8 mouse cellular contexts compared by ENCODE assay signal in the genomic region with DNA sequence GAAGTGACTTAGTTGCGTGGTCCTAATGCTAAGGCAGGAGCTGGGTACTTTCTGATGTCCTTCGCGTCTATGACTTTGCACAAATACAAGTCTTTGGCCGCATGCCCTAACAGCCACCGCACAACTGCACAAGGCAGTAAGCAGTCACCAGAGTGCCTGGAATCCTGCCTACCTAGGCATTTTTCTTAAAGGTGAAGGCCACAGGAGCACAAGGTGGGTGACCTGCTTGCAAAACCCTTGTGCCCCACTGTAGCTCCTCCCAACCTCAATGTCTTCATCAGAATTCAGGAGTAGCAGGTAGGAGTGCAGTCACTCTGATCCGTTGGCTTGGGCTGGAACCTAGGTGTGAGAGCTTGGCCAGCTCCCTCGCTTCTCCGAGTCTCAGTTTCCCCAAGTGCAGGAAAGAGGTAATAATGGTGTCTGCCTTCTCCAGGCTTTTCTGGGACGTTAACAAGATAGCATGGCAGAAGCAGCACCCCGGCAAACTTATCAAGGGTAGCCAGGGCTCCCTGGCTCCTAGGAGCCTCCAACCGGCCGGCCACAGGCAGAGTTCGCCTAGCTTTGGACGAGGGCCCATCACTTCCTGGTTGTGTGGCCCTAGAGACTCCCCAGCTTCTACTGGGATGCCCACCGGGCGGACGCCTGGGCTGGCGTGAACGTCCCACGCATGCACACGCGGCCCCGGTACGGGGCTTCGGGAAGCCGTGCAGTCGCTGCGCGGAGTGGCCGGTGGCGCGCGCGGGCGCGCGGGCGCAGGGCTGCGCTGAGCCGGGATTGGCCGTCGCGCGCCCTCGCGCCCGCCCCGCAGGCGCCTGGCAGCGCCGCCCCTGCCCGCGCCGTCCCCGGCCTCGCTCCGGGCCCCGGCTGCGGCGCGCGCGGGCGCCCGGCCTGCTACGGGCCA. TPM values are rescaled to one million over a fixed set of nuclear protein-coding genes. Genes with fewer than 3 reads are reported as not detected.
DNase-seq lines count a peak whose midpoint lies in the region; ATAC-seq and TF ChIP-seq lines count a peak whose summit lies in the region.

No protein-coding gene starts in this region.

- DNase-seq in left cerebral cortex, adult 2 months (ENCODE audit: extremely low spot score in 1 of 2, low spot score in 2 of 2): peak; percentile 82
- DNase-seq in left cerebral cortex, adult 8-10 months (ENCODE audit: low spot score in 2 of 2): no peak
- DNase-seq in cerebellum, postnatal 10 days: peak; percentile 86 to 90
- DNase-seq in gastrocnemius, adult 2 months: peak; percentile 92
- DNase-seq in limb, embryonic 10.5 days (ENCODE audit: low spot score): peak; percentile 76
- DNase-seq in midbrain, embryonic 11.5 days (ENCODE audit: low spot score, missing footprints): peak; percentile 98
- DNase-seq in spleen, postnatal 14 days (ENCODE audit: low spot score in 2 of 2): peak; percentile 56 to 69

- no peaks in the 10 kb centered on the region for H3K9me3 ChIP-seq in hindbrain, embryonic 16.5 days (ENCODE audit: control insufficient read depth, low read length)
- no peaks in the 10 kb centered on the region for H3K9me3 ChIP-seq in limb, embryonic 10.5 days (replicated peaks)
- no peaks in the 10 kb centered on the region for H3K9me3 ChIP-seq in midbrain, embryonic 11.5 days (ENCODE audit: control insufficient read depth, low read length)

- intact Hi-C loops in left cerebral cortex, adult 2 months (cut with DNase I): loop anchor here (5.0 kb wide), 1 partner anchor 37 kb away; a partner anchor contains a TSS
- intact Hi-C loops in gastrocnemius, adult 2 months (cut with DNase I): no loop called here

- peak; percentile 95 for ATAC-seq in hindbrain, embryonic 16.5 days
- peak; percentile 88 for ATAC-seq in midbrain, embryonic 11.5 days (ENCODE audit: low FRiP score)

- 7% methylated on average over 39 of the region's 66 CpGs for WGBS in hindbrain, embryonic 16.5 days
- WGBS in limb, embryonic 10.5 days: 16% methylated on average over 66 of the region's 66 CpGs
- 6% methylated on average over 50 of the region's 66 CpGs for WGBS in midbrain, embryonic 11.5 days

- peak overlapping the region; percentile 90 for H3K4me2 ChIP-seq in hindbrain, embryonic 16.5 days (ENCODE audit: low read length)
- H3K4me2 ChIP-seq in midbrain, embryonic 11.5 days: peak overlapping the region; percentile 90

- peak overlapping the region; percentile 99 for H3K9ac ChIP-seq in hindbrain, embryonic 16.5 days (ENCODE audit: low read depth, low read length)
- H3K9ac ChIP-seq in midbrain, embryonic 11.5 days (ENCODE audit: low read length): peak overlapping the region; percentile 92

- H3K27ac ChIP-seq in left cerebral cortex, adult 2 months: peak overlapping the region; percentile 93
- H3K27ac ChIP-seq in gastrocnemius, adult 2 months: peak overlapping the region; percentile 97
- H3K27ac ChIP-seq in hindbrain, embryonic 16.5 days (ENCODE audit: low read depth, low read length): peak overlapping the region; percentile 86
- peak overlapping the region; percentile 94 for H3K27ac ChIP-seq in limb, embryonic 10.5 days
- peak overlapping the region; percentile 53 for H3K27ac ChIP-seq in midbrain, embryonic 11.5 days (ENCODE audit: low read depth, low read length)

- peak overlapping the region; percentile 74 for H3K4me3 ChIP-seq in left cerebral cortex, adult 2 months
- H3K4me3 ChIP-seq in gastrocnemius, adult 2 months: peak overlapping the region; percentile 92
- H3K4me3 ChIP-seq in hindbrain, embryonic 16.5 days (ENCODE audit: low read length): peak overlapping the region; percentile 60
- H3K4me3 ChIP-seq in limb, embryonic 10.5 days: peak overlapping the region; percentile 95
- peak overlapping the region; percentile 95 for H3K4me3 ChIP-seq in midbrain, embryonic 11.5 days (ENCODE audit: low read depth, low read length)

- peaks cover 26% of the 10 kb centered on the region for H3K4me1 ChIP-seq in hindbrain, embryonic 16.5 days (ENCODE audit: control insufficient read depth, insufficient read depth, low read depth, low read length)
- peaks cover 34% of the 10 kb centered on the region for H3K4me1 ChIP-seq in limb, embryonic 10.5 days
- peaks cover 24% of the 10 kb centered on the region for H3K4me1 ChIP-seq in midbrain, embryonic 11.5 days (ENCODE audit: control insufficient read depth, insufficient read depth, low read length)

- peaks cover 10% of the 10 kb centered on the region; the same call in 1 of the 2 replicates for H3K36me3 ChIP-seq in hindbrain, embryonic 16.5 days (ENCODE audit: control insufficient read depth, insufficient read depth, low read length)
- peaks cover 40% of the 10 kb centered on the region for H3K36me3 ChIP-seq in limb, embryonic 10.5 days
- H3K36me3 ChIP-seq in midbrain, embryonic 11.5 days (ENCODE audit: control insufficient read depth, insufficient read depth, low read length): peaks cover 16% of the 10 kb centered on the region

- no peak for TF ChIP-seq CTCF in left cerebral cortex, adult 2 months (IDR thresholded peaks at IDR 0.05)
- TF ChIP-seq CTCF in gastrocnemius, adult 2 months (IDR thresholded peaks at IDR 0.05): no peak

- H3K27me3 ChIP-seq in hindbrain, embryonic 16.5 days (replicated peaks; ENCODE audit: control insufficient read depth, insufficient read depth, low read length): no peaks in the 10 kb centered on the region
- H3K27me3 ChIP-seq in limb, embryonic 10.5 days (ENCODE audit: low read depth, poor library complexity, severe bottlenecking): no peaks in the 10 kb centered on the region
- H3K27me3 ChIP-seq in midbrain, embryonic 11.5 days (ENCODE audit: control insufficient read depth, insufficient read depth, low read length): no peaks in the 10 kb centered on the region

RNA-seq across cellular contexts. Expression of a gene that starts 5.2 kb away (rescaled TPM):
- total RNA-seq in left cerebral cortex, adult 2 months (2021): 10 to 100 TPM; 60.9 to 74.6 TPM
- total RNA-seq in left cerebral cortex, adult 8-10 months (2022): 10 to 100 TPM; 46.3 to 56.1 (median 53.9) TPM
- 100 to 1,000 TPM; 178 to 229 TPM for total RNA-seq in gastrocnemius, adult 2 months (2021)
- polyA plus RNA-seq in hindbrain, embryonic 16.5 days (2015; fragmentation: Nextera tagmentation; extraction: Ambion mirVana): 12.0 and 14.6 TPM in 2 replicates
- 52.3 and 71.3 TPM in 2 replicates for polyA plus RNA-seq in limb, embryonic 10.5 days (2016; fragmentation: Nextera tagmentation; extraction: Ambion mirVana)
- polyA plus RNA-seq in midbrain, embryonic 11.5 days (2014; fragmentation: Nextera tagmentation; extraction: Ambion mirVana): 76.6 and 90.0 TPM in 2 replicates

RNA-seq across cellular contexts. Expression of a gene that starts 19.1 kb away (rescaled TPM):
- total RNA-seq in left cerebral cortex, adult 2 months (2021): 100 to 1,000 TPM; 180 to 185 TPM
- 100 to 1,000 TPM; 137 to 172 (median 153) TPM for total RNA-seq in left cerebral cortex, adult 8-10 months (2022)
- 10 to 100 TPM; 43.2 to 49.2 TPM for total RNA-seq in gastrocnemius, adult 2 months (2021)
- polyA plus RNA-seq in hindbrain, embryonic 16.5 days (2015; fragmentation: Nextera tagmentation; extraction: Ambion mirVana): 83.6 and 84.3 TPM in 2 replicates
- 82.8 and 93.6 TPM in 2 replicates for polyA plus RNA-seq in limb, embryonic 10.5 days (2016; fragmentation: Nextera tagmentation; extraction: Ambion mirVana)
- polyA plus RNA-seq in midbrain, embryonic 11.5 days (2014; fragmentation: Nextera tagmentation; extraction: Ambion mirVana): 78.6 and 85.9 TPM in 2 replicates

RNA-seq across cellular contexts. Expression of a gene that starts 33.3 kb away (rescaled TPM):
- 10 to 100 TPM; 17.9 to 21.0 TPM for total RNA-seq in left cerebral cortex, adult 2 months (2021)
- total RNA-seq in left cerebral cortex, adult 8-10 months (2022): 10 to 100 TPM; 13.3 to 18.3 (median 15.8) TPM
- 1 to 10 TPM; 4.6 to 4.7 TPM for total RNA-seq in gastrocnemius, adult 2 months (2021)
- polyA plus RNA-seq in hindbrain, embryonic 16.5 days (2015; fragmentation: Nextera tagmentation; extraction: Ambion mirVana): 28.5 and 31.8 TPM in 2 replicates
- polyA plus RNA-seq in limb, embryonic 10.5 days (2016; fragmentation: Nextera tagmentation; extraction: Ambion mirVana): 26.8 and 31.1 TPM in 2 replicates
- polyA plus RNA-seq in midbrain, embryonic 11.5 days (2014; fragmentation: Nextera tagmentation; extraction: Ambion mirVana): 19.6 and 23.1 TPM in 2 replicates

RNA-seq across cellular contexts. Expression of a gene that starts 38.0 kb away (rescaled TPM):
- 10 to 100 TPM; 19.9 to 20.8 TPM for total RNA-seq in left cerebral cortex, adult 2 months (2021)
- total RNA-seq in left cerebral cortex, adult 8-10 months (2022): 10 to 100 TPM; 19.0 to 29.8 (median 23.9) TPM
- total RNA-seq in gastrocnemius, adult 2 months (2021): 10 to 100 TPM; 27.7 to 33.1 TPM
- polyA plus RNA-seq in hindbrain, embryonic 16.5 days (2015; fragmentation: Nextera tagmentation; extraction: Ambion mirVana): 19.6 and 21.9 TPM in 2 replicates
- polyA plus RNA-seq in limb, embryonic 10.5 days (2016; fragmentation: Nextera tagmentation; extraction: Ambion mirVana): 30.8 and 32.2 TPM in 2 replicates
- polyA plus RNA-seq in midbrain, embryonic 11.5 days (2014; fragmentation: Nextera tagmentation; extraction: Ambion mirVana): 15.6 and 17.3 TPM in 2 replicates

Comparison
In these comparisons a context has a peak if more than half of its experiments do, and no peak if none do; other contexts are left out.
1. DNase-seq: peak in left cerebral cortex, adult 2 months (2 of 2), cerebellum, postnatal 10 days (2 of 2), gastrocnemius, adult 2 months (single experiment), limb, embryonic 10.5 days (single experiment), midbrain, embryonic 11.5 days (single experiment) and spleen, postnatal 14 days (2 of 2); none in left cerebral cortex, adult 8-10 months (0 of 2).
2. Peak in every context shown above with its lines, with median percentiles within 50 percentile points of each other: H3K27ac ChIP-seq and H3K4me3 ChIP-seq.